Mouse (Mus musculus) cerebellum, adult 2 months (tissue): ENCODE results near the gene Anks1b.

Source experiments
- CTCF ChIP-seq: fragments of 200-500 bp; IDR thresholded peaks from 2 replicates; pipeline ENCODE4 v1.5.1; 2011; ENCODE audit warnings: low read depth, mild to moderate bottlenecking, control low read depth, low read length, moderate library complexity, borderline replicate concordance; ENCODE audit not compliant: insufficient read depth
- POLR2A ChIP-seq: fragments of 200-500 bp; IDR thresholded peaks from 2 replicates; pipeline ENCODE4 v1.6.1; 2011; ENCODE audit warnings: low read length, control low read depth, borderline replicate concordance; ENCODE audit not compliant: insufficient read depth

GRCm38 (mm10) chr10:90808616-90809310, 935.5 kb downstream of the Anks1b start:
- no peak for TF ChIP-seq CTCF
- TF ChIP-seq POLR2A: no peak
